Mouse (Mus musculus) hindbrain, embryonic 16.5 days (tissue): ENCODE results near the gene Nbeal2. TPM values are rescaled to one million over a fixed set of nuclear protein-coding genes. Genes with fewer than 3 reads are reported as not detected.

Experiments
- ATAC-seq: fragments of 200-750 bp; cut with Nextera tagmentation; 2 replicates; pipeline ENCODE4 v1.8.0; 2017; ENCODE audit warnings: moderate TSS enrichment, moderate library complexity
- H3K27ac ChIP-seq: fragments of 300-500 bp; sonication (generic); 2 replicates; pipeline ENCODE4 v1.5.1; 2014; ENCODE audit warnings: low read depth, mild to moderate bottlenecking, control low read depth, low read length, moderate library complexity
- H3K27me3 ChIP-seq: fragments of 300-500 bp; sonication (generic); replicated peaks from 2 replicates; pipeline ENCODE4 v1.6.1; 2014; ENCODE audit warnings: low read length; ENCODE audit not compliant: control insufficient read depth, insufficient read depth
- H3K36me3 ChIP-seq: fragments of 300-500 bp; sonication (generic); 2 replicates; pipeline ENCODE4 v1.6.1; 2014; ENCODE audit warnings: mild to moderate bottlenecking, low read length, moderate library complexity, mixed read lengths; ENCODE audit not compliant: control insufficient read depth, insufficient read depth
- H3K4me1 ChIP-seq: fragments of 300-500 bp; sonication (generic); 2 replicates; pipeline ENCODE4 v1.6.1; 2014; ENCODE audit warnings: low read depth, low read length; ENCODE audit not compliant: control insufficient read depth, insufficient read depth
- H3K4me2 ChIP-seq: fragments of 300-500 bp; sonication (generic); 2 replicates; pipeline ENCODE4 v1.6.1; 2014; ENCODE audit warnings: mild to moderate bottlenecking, low read length, control low read depth, moderate library complexity
- H3K4me3 ChIP-seq: fragments of 300-500 bp; sonication (generic); 2 replicates; pipeline ENCODE4 v1.5.1; 2014; ENCODE audit warnings: mild to moderate bottlenecking, low read length, control low read depth, moderate library complexity
- H3K9ac ChIP-seq: fragments of 300-500 bp; sonication (generic); 2 replicates; pipeline ENCODE4 v1.6.1; 2014; ENCODE audit warnings: low read depth, mild to moderate bottlenecking, control low read depth, low read length, moderate library complexity
- H3K9me3 ChIP-seq: fragments of 300-500 bp; sonication (generic); 2 replicates; pipeline ENCODE4 v1.6.1; 2014; ENCODE audit warnings: mild to moderate bottlenecking, low read length, moderate library complexity; ENCODE audit not compliant: control insufficient read depth
- WGBS: fragments of 180-500 bp; shearing (Covaris S2); extraction: QIAGEN DNeasy Blood & Tissue Kit; methylation state at CpG from one replicate; pipeline ENCODE4 v1.1.7; 2014; 5-methylcytosine and 5-hydroxymethylcytosine counted together
- polyA plus RNA-seq: library from polyadenylated mRNA; unstranded; fragments of >200 nt; fragmentation: Nextera tagmentation; extraction: Ambion mirVana; gene quantifications from 2 replicates; pipeline ENCODE4 v1.2.1, GENCODE M21; 2015

The Nbeal2 gene
- polyA plus RNA-seq, result 3.2 and 4.8 TPM in 2 replicates

DNA sequence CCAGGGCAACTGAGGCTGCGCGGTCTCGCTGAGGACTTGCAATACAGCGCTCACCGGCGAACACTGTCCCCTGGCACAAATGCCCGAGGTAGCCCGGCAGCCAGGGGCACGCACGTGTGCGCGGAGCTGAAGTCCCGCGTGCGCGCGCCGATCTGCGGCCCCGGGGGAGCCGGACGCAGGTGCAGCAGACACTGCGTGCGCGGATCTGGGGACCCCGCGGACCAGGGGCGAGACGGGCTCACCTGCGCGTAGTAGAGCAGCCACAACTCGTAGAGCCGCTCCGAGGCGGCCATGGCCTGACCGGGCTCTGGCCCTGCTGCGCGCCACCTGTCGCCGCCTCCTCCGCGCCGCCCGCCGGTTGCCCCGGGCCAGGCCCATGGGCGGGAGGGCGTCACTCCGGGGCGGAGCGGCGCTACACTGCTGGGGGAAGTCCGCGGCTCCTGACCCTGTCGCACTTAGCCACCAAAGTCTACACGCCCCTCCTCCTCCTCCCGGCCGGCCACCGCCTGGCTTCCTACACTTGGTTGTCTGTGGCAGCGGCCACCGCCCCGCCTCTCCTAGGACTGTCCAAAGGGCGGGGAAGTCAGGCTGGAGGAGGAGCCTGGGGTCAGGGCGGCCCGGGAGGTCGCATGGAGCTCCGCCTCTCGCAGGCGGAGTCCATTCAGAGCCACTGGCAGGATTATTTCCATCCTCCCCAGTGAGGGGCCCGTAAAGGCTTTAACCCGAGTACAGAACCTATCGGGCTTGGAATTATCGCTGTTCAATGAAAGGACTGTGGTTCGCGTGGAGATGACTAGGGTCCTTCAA is at the start of gene Nbeal2:
Gene Nbeal2 (minus strand): TSS at position 507 of the 807 bp plus-strand sequence.
- ATAC-seq, result peak; percentile 57
- H3K4me3 ChIP-seq, result peak within 1 kb of the TSS; percentile 83
- peak within 1 kb of the TSS; percentile 100 for H3K4me2 ChIP-seq
- WGBS, result under 1% methylated on average over 41 of the region's 75 CpGs
- peak within 1 kb of the TSS; percentile 29; the same call in 1 of the 2 replicates for H3K27ac ChIP-seq
- H3K9ac ChIP-seq, result peak within 1 kb of the TSS; percentile 83
- peaks cover 38% of the 10 kb centered on the region for H3K4me1 ChIP-seq
- H3K36me3 ChIP-seq, result no peaks in the 10 kb centered on the region
- H3K27me3 ChIP-seq, result peaks cover 7% of the 10 kb centered on the region
- H3K9me3 ChIP-seq, result no peaks in the 10 kb centered on the region

DNA sequence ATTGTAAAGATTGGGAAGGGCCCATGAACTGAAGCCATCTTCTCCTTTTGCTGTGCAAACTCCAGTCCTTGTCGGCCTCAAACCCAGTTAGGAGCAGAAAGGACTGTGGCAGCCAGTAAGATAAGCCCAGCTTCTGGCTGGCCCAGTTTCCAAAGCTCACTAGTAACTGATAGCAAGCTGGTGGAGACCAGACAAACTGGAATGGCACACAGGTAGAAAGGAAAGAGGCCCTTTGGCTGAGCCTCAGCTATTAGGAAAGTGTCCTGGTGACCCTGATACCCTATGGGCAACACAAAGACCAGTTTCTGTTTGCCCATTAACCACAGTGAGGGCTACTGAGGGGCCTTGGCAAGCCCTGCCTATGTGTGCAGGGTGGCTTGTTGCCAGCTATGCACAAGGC is 48.9 kb upstream of the Nbeal2 start:
- H3K4me1 ChIP-seq, result no peaks in the 10 kb centered on the region
- ATAC-seq, result no peak
- no peak overlapping the region for H3K4me2 ChIP-seq
- no peaks in the 10 kb centered on the region for H3K27me3 ChIP-seq
- H3K27ac ChIP-seq, result no peak overlapping the region
- no peaks in the 10 kb centered on the region for H3K36me3 ChIP-seq
- H3K4me3 ChIP-seq, result no peak overlapping the region
- 84% methylated on average over 1 of the region's 1 CpGs for WGBS
- H3K9ac ChIP-seq, result no peak overlapping the region
- H3K9me3 ChIP-seq, result no peaks in the 10 kb centered on the region

DNA sequence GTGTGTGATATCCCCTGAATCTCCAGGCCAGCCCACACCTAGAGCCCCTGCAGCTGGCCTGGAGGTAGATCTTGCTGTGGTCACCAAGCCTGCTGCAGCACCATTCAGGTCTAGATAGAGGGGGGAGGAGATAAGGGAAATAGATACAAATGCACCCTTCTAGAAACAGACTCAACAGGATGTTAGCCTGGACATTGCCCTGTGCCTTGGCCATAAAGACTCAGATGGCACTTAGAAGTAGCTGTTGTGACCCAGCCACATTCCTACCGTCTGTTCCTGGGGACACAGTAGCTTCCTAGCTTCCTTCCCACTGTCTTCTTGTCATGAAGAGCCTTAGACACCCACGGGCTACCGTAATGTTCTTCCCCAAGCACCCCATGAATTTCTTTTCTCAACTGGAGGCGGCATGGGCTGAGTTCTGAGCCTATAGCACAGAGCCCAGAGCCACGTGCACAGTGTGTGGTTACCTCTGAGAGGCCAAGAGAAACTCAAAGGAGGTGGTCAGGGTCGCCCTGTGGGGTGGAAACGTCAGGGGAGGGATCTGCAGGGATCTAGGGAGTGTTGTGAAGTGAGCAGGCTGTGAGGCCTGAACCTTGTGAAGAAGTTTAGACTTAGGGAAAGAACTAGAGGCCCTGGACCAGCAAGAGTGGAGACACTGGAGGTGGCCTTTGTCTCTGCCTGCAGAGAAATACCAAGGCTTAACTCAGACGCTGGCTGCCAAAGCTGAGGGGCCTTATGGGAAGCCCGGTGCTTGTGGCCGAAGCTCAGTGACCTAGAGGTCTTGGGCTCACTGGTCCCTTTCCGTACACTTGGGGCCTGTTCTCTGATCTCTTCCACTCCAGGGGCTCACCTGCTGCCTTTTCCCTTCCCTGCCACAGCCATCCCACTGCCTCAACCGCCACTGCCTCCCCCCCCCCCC is 47.4 kb upstream of the Nbeal2 start:
- no peak for ATAC-seq
- no peak overlapping the region for H3K27ac ChIP-seq
- no peaks in the 10 kb centered on the region for H3K36me3 ChIP-seq
- WGBS, result 78% methylated on average over 11 of the region's 12 CpGs
- no peak overlapping the region for H3K4me2 ChIP-seq
- no peaks in the 10 kb centered on the region for H3K9me3 ChIP-seq
- H3K9ac ChIP-seq, result no peak overlapping the region
- no peaks in the 10 kb centered on the region for H3K4me1 ChIP-seq
- no peaks in the 10 kb centered on the region for H3K27me3 ChIP-seq
- H3K4me3 ChIP-seq, result no peak overlapping the region

DNA sequence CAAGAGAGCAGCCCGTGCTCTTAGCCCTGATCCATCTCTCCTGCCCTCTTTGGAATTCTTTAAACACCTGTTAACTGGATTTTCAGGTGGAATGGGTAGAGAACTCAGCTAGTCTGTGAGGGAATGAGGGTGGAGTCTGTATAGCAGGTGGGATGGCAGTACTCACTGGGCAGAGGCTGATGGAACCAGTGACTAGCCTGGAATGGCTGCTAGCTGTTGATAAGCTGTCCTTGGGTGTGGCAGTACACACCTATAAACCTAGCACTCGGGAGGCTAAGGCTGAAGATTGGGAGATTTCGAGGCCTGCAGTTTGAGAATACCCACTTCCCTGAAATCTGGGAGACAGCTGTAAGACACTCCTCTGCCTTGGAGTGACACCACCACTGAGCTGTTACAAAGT is 45.6 kb upstream of the Nbeal2 start:
- Histone ChIP-seq H3K27me3 (no peaks in the 10 kb centered on the region), H3K36me3 (no peaks in the 10 kb centered on the region; the same call in none of the 2 replicates), H3K27ac (no peak overlapping the region), H3K9me3 (no peaks in the 10 kb centered on the region), H3K9ac (no peak overlapping the region), H3K4me2 (no peak overlapping the region), H3K4me1 (no peaks in the 10 kb centered on the region), H3K4me3 (no peak overlapping the region)
- no peak for ATAC-seq
- WGBS, result 95% methylated on average over 3 of the region's 3 CpGs

DNA sequence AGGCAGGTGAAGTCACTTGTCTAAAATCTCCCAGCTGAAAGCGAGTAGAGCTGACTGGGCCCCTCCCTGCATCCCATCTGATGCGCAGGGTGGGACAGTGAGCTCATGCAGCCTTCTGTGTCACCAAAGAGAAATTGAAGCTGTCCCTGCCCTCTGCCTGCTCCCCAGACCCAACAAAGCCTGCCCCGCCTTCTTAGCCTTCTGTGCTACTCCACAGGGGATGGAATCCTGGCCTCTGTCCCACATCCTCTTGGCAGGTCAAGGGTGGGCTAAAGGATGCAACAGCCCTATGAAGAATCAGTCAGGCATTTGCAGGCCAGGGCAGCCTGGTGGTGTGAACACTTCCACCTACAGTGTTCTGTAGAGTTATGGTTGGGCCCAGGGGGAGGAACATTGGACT is 43.5 kb upstream of the Nbeal2 start:
- Histone ChIP-seq H3K36me3 (no peaks in the 10 kb centered on the region; the same call in none of the 2 replicates), H3K4me3 (no peak overlapping the region), H3K27me3 (no peaks in the 10 kb centered on the region), H3K9me3 (no peaks in the 10 kb centered on the region), H3K9ac (no peak overlapping the region), H3K4me2 (no peak overlapping the region), H3K4me1 (no peaks in the 10 kb centered on the region), H3K27ac (no peak overlapping the region)
- WGBS, result 66% methylated on average over 3 of the region's 3 CpGs
- no peak for ATAC-seq

DNA sequence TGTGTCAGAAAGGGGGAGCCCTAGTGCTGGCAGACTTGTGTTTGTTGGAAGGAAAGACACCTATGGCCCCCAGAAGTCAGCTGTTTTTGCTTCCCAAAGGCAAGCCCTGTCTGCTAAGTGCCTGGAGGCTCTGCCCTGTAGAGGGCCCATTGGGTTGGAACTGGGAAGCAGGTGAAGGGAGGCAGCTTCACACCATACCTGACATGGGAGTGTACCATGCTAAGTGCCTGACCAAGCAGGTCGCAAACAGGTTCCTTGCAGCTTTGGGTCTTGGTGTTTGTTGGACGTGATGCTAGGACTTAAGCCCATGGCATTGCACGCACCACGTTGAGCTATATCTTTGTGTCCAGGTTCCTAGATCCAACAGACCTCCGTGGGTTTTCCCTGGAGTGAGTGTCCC is 42.5 kb upstream of the Nbeal2 start:
- no peak for ATAC-seq
- Histone ChIP-seq H3K27ac (no peak overlapping the region), H3K9ac (no peak overlapping the region), H3K4me1 (no peaks in the 10 kb centered on the region), H3K27me3 (no peaks in the 10 kb centered on the region), H3K4me3 (no peak overlapping the region), H3K4me2 (no peak overlapping the region), H3K9me3 (no peaks in the 10 kb centered on the region), H3K36me3 (no peaks in the 10 kb centered on the region; the same call in none of the 2 replicates)
- 93% methylated on average over 5 of the region's 5 CpGs for WGBS

DNA sequence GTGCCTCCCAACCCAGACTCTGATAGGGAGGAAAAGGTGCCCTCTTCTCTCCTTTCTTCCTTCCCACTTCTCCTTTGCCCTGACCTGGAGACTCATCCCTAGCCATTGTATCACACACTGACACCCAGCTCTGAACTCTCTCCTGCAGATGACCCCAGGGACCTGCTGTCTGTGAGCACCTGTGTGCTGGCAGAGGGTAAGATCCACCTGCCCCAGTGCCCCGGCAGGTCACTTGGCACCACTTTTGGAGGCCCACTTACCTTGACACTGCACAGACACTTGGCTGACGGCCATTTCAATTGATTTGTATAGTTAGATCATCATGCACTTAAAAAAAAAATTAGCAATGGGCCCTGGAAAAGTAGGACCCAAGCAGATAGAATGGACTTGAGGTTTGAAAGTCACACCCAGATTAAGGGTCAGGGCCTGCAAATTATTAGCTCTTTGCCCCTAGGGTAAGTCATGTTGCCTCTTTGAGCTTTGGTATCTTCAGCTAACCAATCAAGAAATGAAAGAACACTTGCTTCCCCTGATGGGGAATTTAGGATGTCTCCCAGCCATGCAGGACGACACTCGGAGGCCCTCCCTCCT is 41.3 kb upstream of the Nbeal2 start:
- Histone ChIP-seq H3K9ac (no peak overlapping the region), H3K27me3 (no peaks in the 10 kb centered on the region), H3K36me3 (no peaks in the 10 kb centered on the region; the same call in none of the 2 replicates), H3K4me1 (no peaks in the 10 kb centered on the region), H3K4me2 (no peak overlapping the region), H3K4me3 (no peak overlapping the region), H3K27ac (no peak overlapping the region), H3K9me3 (no peaks in the 10 kb centered on the region)
- 90% methylated on average over 4 of the region's 4 CpGs for WGBS
- ATAC-seq, result no peak

DNA sequence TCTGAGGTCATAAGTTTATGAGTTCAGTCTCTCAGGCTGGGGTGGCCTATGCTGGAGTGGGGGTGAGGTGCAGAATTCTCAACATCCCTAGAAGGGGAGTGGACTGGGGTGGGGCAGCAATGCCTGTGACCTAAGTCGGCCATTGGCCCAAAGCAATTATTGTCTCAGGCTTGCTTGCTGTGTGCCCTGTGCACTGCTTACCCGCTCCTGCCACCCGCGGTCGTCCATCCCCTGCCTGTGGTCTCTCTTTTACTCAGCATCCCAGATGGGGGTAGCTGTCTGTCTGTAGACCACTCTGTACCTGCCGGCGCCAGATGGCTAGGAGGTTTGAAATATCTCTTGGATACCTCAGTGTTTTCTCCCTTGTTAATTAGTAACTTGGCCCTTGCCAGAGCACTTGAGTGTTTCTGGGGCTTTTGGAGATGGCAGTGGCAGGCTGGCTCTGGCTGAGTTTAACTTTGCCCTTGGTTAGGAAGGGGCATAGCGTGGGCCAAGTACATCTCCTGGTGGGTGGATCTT is 35.4 kb upstream of the Nbeal2 start:
- H3K4me2 ChIP-seq, result no peak overlapping the region
- H3K27me3 ChIP-seq, result no peaks in the 10 kb centered on the region
- H3K36me3 ChIP-seq, result no peaks in the 10 kb centered on the region; the same call in 1 of the 2 replicates
- no peaks in the 10 kb centered on the region for H3K9me3 ChIP-seq
- H3K4me3 ChIP-seq, result no peak overlapping the region
- no peak for ATAC-seq
- peaks cover 15% of the 10 kb centered on the region for H3K4me1 ChIP-seq
- no peak overlapping the region for H3K9ac ChIP-seq
- no peak overlapping the region for H3K27ac ChIP-seq
- 90% methylated on average over 7 of the region's 8 CpGs for WGBS
